Mouse (Mus musculus) forebrain, postnatal 0 days (tissue): ENCODE measurements around the gene Coasy. TPM values are rescaled to one million over a fixed set of nuclear protein-coding genes. Genes with fewer than 3 reads are reported as not detected.

Experiments
- ATAC-seq: fragments of 200-750 bp; cut with Nextera tagmentation; 2 replicates; pipeline ENCODE4 v1.8.0; 2017; ENCODE audit warnings: mild to moderate bottlenecking, moderate library complexity
- DNase-seq: peaks from one replicate; pipeline ENCODE4 v3.0.0-alpha.2; 2015
- H3K27ac ChIP-seq: fragments of 300-500 bp; sonication (generic); 2 replicates; pipeline ENCODE4 v1.5.1; 2014; ENCODE audit warnings: low read depth, mild to moderate bottlenecking, antibody characterized with exemption, low read length, moderate library complexity, mixed read lengths
- H3K27me3 ChIP-seq: fragments of 300-500 bp; sonication (generic); 2 replicates; pipeline ENCODE4 v1.6.1; 2014; ENCODE audit warnings: mild to moderate bottlenecking, low read length, mixed read lengths; ENCODE audit not compliant: insufficient read depth
- H3K36me3 ChIP-seq: fragments of 300-500 bp; sonication (generic); 2 replicates; pipeline ENCODE4 v1.6.1; 2014; ENCODE audit warnings: mild to moderate bottlenecking, moderate library complexity; ENCODE audit not compliant: insufficient read depth
- H3K4me1 ChIP-seq: fragments of 300-500 bp; sonication (generic); 2 replicates; pipeline ENCODE4 v1.6.1; 2014; ENCODE audit warnings: antibody characterized with exemption; ENCODE audit not compliant: insufficient read depth
- H3K4me2 ChIP-seq: fragments of 300-500 bp; sonication (generic); 2 replicates; pipeline ENCODE4 v1.6.1; 2014; ENCODE audit warnings: low read depth, mild to moderate bottlenecking, moderate library complexity
- H3K4me3 ChIP-seq: fragments of 300-500 bp; sonication (generic); 2 replicates; pipeline ENCODE4 v1.5.1; 2014; ENCODE audit warnings: low read depth, low read length, mixed read lengths
- H3K9ac ChIP-seq: fragments of 300-500 bp; sonication (generic); 2 replicates; pipeline ENCODE4 v1.6.1; 2014; ENCODE audit warnings: mild to moderate bottlenecking
- H3K9me3 ChIP-seq: fragments of 300-500 bp; sonication (generic); 2 replicates; pipeline ENCODE4 v1.6.1; 2016; ENCODE audit warnings: low read length
- CTCF ChIP-seq: sonication (generic); IDR thresholded peaks from 2 replicates; pipeline ENCODE4 v1.5.1; 2016; ENCODE audit warnings: antibody characterized with exemption, control low read depth, low read depth
- WGBS: fragments of 180-500 bp; shearing (Covaris S2); extraction: QIAGEN DNeasy Blood & Tissue Kit; methylation state at CpG from one replicate; pipeline ENCODE4 v1.1.7; 2014; 5-methylcytosine and 5-hydroxymethylcytosine counted together
- polyA plus RNA-seq: library from polyadenylated mRNA; unstranded; fragments of >200 nt; fragmentation: Nextera tagmentation; extraction: Ambion mirVana; gene quantifications from 2 replicates; pipeline ENCODE4 v1.2.1, GENCODE M21; 2015
- total RNA-seq: library from RNA; depleted of rRNA; stranded (reverse); fragments of >200 nt; gene quantifications from 2 replicates; pipeline ENCODE4 v1.2.3, GENCODE M21; 2014

Gene Coasy
- total and polyA plus RNA-seq, 2 experiments from 2014 or later, result 40.2 to 40.7 TPM

DNA sequence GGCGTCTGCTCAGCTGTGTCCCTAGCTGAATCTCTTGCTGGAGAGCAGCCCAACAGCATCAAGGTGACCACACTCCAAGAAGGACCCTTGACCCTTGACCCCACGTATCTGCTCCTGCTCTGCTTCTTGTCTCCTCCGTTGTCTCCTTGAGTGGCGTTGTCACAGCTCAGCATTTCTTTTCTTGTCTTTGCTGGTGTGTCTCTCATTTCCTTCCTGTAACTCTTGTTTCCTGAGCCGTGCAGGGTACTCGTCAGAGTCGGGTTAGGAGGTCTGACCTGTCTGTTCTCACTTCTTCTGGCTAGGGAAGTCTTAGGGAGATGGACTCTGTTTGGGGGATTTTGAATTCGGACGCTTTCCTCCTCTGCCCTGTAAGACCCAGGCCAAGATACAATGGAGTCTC, 35.9 kb upstream of the Coasy start:
- Histone ChIP-seq H3K4me3 (no peak overlapping the region), H3K9ac (no peak overlapping the region), H3K4me1 (no peaks in the 10 kb centered on the region), H3K4me2 (no peak overlapping the region), H3K9me3 (no peaks in the 10 kb centered on the region), H3K27me3 (no peaks in the 10 kb centered on the region), H3K36me3 (peaks cover 92% of the 10 kb centered on the region), H3K27ac (no peak overlapping the region)
- WGBS, result 69% methylated on average over 9 of the region's 9 CpGs
- ATAC-seq (no peak), DNase-seq (no peak)
- no peak for TF ChIP-seq CTCF

DNA sequence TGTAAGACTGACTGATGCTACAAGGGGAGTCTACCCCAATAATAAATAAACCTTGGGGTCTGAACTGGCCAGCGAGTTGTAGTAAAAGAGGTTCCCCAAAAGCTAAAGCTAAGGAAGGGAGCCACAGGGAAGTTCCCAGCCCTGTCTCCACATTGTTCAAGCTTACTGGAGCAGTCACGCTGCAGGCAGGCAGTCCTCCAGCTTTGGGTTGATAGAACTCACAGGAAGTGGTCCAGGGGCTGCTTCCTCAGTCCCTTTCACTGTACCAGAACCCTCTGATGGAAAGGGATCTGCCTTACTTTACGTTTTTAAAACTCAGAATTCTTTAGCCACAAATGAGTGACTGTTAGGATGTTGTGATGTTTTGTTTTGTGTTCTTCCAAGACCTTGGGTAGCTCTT, 34.9 kb upstream of the Coasy start:
- no peak for DNase-seq
- no peak overlapping the region for H3K4me3 ChIP-seq
- ATAC-seq, result no peak
- H3K9ac ChIP-seq, result no peak overlapping the region
- no peaks in the 10 kb centered on the region for H3K27me3 ChIP-seq
- H3K4me1 ChIP-seq, result no peaks in the 10 kb centered on the region
- WGBS, result 89% methylated on average over 3 of the region's 3 CpGs
- H3K36me3 ChIP-seq, result peaks cover 93% of the 10 kb centered on the region
- no peak for TF ChIP-seq CTCF
- no peak overlapping the region for H3K4me2 ChIP-seq
- no peak overlapping the region for H3K27ac ChIP-seq
- no peaks in the 10 kb centered on the region for H3K9me3 ChIP-seq

DNA sequence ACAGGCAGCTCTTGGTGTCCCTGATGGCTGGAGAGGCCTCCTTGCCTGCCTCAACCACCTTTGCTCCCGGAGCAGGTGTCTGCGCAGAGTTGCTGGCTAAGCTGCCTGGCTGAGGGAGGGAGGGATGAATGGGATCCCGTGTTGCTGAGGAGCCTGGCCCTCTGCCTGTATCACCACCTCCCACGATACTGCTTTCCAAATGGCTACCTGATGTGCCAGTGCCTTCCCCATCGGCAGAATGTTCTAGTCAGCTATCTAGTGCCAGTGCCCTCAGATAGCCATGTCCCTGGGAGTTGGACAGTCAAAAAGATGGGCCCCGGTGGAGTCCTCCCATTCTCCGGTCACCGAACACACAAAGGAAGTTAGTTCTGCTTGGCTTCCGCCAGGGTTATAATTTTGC, 32.0 kb upstream of the Coasy start:
- no peak for DNase-seq
- Histone ChIP-seq H3K9ac (no peak overlapping the region), H3K27me3 (no peaks in the 10 kb centered on the region), H3K4me2 (no peak overlapping the region), H3K4me1 (no peaks in the 10 kb centered on the region), H3K9me3 (no peaks in the 10 kb centered on the region), H3K27ac (no peak overlapping the region), H3K4me3 (no peak overlapping the region), H3K36me3 (peaks cover 88% of the 10 kb centered on the region)
- TF ChIP-seq CTCF, result no peak
- no peak for ATAC-seq
- 82% methylated on average over 9 of the region's 9 CpGs for WGBS

DNA sequence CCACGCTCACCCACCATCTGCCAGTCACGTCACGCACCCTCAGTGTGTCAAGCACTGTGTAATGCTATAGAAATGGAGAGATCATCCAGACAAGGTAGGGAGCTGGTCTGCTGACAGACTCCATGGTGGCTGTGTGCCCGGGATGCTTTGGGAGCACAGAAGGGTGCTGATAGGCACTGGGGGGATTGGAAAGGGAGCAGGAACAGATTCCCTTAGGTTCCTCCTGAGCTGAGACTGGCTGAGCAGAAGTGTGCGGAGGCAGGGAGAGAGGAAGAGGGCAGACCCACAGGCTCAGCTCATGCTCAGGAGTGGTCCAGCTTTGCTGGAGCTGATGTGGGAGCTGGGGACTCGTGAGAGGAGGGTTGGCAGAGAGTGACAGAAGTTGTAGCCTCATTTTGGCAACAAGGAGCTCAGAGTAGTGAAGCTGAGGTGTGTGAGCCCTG, 31.3 kb upstream of the Coasy start:
- Histone ChIP-seq H3K27ac (no peak overlapping the region), H3K27me3 (no peaks in the 10 kb centered on the region), H3K9me3 (no peaks in the 10 kb centered on the region), H3K36me3 (peaks cover 88% of the 10 kb centered on the region), H3K4me2 (no peak overlapping the region), H3K4me1 (no peaks in the 10 kb centered on the region), H3K9ac (no peak overlapping the region), H3K4me3 (no peak overlapping the region)
- ATAC-seq (no peak), DNase-seq (no peak)
- TF ChIP-seq CTCF, result no peak
- WGBS, result 81% methylated on average over 6 of the region's 6 CpGs

DNA sequence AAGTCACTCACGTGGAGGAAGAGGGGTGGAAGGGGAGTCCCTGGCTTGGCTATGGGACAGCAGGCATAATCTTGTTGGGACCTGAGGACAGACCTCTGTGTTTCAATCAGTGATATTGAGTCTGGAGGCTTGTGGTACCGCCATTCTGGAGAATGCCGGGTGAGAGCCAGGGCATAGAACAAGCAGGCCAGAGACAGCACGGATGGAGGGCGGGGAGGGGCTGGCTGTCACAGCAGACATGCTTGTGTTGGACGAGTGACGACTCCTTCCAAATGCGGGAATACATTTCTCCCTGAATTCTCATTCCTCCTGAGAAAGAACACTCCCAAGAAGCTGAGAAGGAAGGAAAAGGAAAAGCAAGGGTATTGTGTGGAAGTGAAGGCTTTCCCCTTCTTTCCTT, 30.7 kb upstream of the Coasy start:
- no peak overlapping the region for H3K9ac ChIP-seq
- 79% methylated on average over 8 of the region's 8 CpGs for WGBS
- H3K4me3 ChIP-seq, result no peak overlapping the region
- H3K9me3 ChIP-seq, result no peaks in the 10 kb centered on the region
- H3K36me3 ChIP-seq, result peaks cover 88% of the 10 kb centered on the region
- no peak for TF ChIP-seq CTCF
- ATAC-seq, result no peak
- H3K4me1 ChIP-seq, result no peaks in the 10 kb centered on the region
- no peak for DNase-seq
- H3K27me3 ChIP-seq, result no peaks in the 10 kb centered on the region
- no peak overlapping the region for H3K4me2 ChIP-seq
- no peak overlapping the region for H3K27ac ChIP-seq

DNA sequence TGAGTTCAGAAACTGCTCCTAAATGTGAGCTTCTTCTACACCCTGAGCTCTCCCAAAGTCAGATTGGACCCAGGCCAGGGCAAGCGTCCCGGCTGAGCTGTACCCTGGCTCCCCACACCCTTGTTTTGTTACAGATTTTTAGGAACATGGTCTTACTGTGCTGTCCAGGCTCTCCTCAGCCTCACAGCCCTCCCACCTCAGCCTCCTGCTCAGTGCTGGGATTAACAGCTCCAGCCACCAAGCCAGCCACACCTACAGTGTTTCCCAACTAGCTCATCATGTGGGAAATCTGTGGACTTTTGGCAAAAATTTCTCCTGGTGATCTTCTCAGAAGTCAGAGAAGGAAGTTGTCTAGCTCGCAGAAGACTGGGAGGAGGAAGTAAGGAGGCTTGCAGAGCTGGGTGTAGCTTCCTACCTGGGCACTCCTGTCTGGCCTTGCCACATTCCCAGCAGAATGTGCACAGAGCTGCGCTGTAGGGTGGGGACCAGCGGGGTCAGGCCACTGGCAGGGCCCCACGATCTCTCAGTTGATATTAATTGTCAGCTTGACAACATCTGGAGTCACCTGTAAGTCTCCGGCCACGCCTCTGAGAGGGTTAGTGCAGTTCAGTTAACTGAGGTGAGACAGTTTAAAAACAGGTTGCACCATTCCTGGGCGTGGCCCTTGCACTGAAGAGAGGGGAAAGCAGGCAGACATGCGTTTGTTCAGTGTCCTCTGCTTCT, 29.5 kb upstream of the Coasy start:
- H3K27me3 ChIP-seq, result no peaks in the 10 kb centered on the region
- WGBS, result 89% methylated on average over 10 of the region's 10 CpGs
- DNase-seq (no peak), ATAC-seq (no peak)
- no peak overlapping the region for H3K4me2 ChIP-seq
- H3K9ac ChIP-seq, result no peak overlapping the region
- no peak overlapping the region for H3K4me3 ChIP-seq
- H3K36me3 ChIP-seq, result peaks cover 88% of the 10 kb centered on the region
- H3K4me1 ChIP-seq, result no peaks in the 10 kb centered on the region
- H3K9me3 ChIP-seq, result no peaks in the 10 kb centered on the region
- TF ChIP-seq CTCF, result no peak
- H3K27ac ChIP-seq, result no peak overlapping the region

DNA sequence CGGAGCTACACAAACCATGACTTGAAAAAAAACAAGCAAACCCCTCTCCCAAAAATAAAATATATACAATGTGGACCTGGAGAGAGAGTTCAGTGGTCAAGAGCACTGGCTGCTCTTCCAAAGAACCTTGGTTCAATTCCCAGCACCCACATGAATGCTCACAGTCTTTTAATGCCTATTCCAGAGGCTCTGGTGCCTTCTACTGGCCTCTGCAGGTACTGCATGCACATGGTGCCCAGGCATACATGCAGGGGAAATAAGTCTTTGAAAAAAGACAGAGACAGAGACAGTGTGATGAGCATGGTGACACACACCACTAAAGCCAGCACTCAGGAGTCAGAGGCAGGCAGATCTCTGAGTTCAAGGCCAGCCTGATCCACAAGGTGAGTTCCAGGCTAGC, 28.4 kb upstream of the Coasy start:
- H3K36me3 ChIP-seq, result peaks cover 90% of the 10 kb centered on the region
- no peaks in the 10 kb centered on the region for H3K27me3 ChIP-seq
- no peak overlapping the region for H3K4me2 ChIP-seq
- ATAC-seq, result no peak
- no peaks in the 10 kb centered on the region for H3K9me3 ChIP-seq
- H3K9ac ChIP-seq, result no peak overlapping the region
- no peak overlapping the region for H3K27ac ChIP-seq
- TF ChIP-seq CTCF, result peak; percentile 55
- WGBS, result 97% methylated on average over 1 of the region's 1 CpGs
- no peaks in the 10 kb centered on the region for H3K4me1 ChIP-seq
- DNase-seq, result no peak
- H3K4me3 ChIP-seq, result no peak overlapping the region
